Mouse (Mus musculus): Measurements from ENCODE around the gene Adcy5. TPM values are rescaled to one million over a fixed set of nuclear protein-coding genes. Genes with fewer than 3 reads are reported as not detected.

Gene Adcy5
- total RNA-seq, 2 experiments from 2014 or later = 78.7 to 83.5 TPM

GRCm38 (mm10) chr16:35200432-35201142, 45.9 kb downstream of the Adcy5 start:
- no peak for DNase-seq (ENCODE audit: low spot score in 2 of 2)

GRCm38 (mm10) chr16:35201281-35201680, 46.6 kb downstream of the Adcy5 start:
- DNase-seq (ENCODE audit: low spot score in 2 of 2) = no peak

DNA sequence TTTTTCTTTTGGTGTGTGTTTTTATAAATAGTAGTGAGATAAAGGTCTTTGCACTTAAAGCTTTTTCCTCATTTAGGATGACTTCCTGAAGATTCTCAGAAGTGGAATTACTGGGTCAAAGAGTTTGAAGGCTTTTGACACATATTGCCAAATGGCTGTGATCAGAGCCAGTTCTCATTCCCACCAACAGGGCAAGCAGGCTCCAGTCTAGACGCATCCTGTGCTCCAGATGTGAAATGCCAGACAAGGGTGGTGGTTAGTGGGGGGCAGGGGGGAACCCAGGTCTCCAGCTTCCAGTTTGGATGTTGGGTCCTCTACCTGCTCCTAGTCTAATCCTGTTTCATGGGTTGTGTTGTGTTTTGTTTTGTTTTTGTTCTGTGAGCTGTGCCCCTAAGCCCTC, 48.8 kb downstream of the Adcy5 start:
- DNase-seq (ENCODE audit: low spot score in 2 of 2) = no peak

- no peak for DNase-seq (ENCODE audit: low spot score in 2 of 2)
Observed at GRCm38 (mm10) chr16:35205681-35206080, 51.0 kb downstream of the Adcy5 start.

DNA sequence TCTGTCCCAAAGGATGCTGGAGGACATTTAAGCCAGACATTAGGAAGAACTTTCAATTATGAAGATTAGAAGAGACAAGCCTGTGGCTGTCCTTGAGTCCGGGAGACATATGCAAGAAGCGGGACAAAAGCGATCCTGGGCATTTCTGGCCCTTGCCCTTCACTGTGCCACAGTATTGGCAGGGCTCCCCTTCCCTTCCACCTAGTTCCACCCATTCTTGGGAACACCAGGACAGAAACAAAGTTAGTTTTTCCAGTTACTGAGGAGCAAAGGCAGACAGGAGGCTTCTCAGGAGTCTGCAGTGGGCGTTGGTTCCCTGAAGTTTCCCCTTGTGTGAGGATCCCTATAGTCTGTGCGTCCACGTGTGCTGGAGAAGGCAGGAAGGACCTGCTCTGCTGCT, 51.7 kb downstream of the Adcy5 start:
- DNase-seq (ENCODE audit: low spot score in 2 of 2) = no peak

GRCm38 (mm10) chr16:35208796-35209195, 54.1 kb downstream of the Adcy5 start:
- no peak for DNase-seq (ENCODE audit: low spot score in 2 of 2)

- DNase-seq (ENCODE audit: low spot score in 2 of 2) = no peak
Observed at GRCm38 (mm10) chr16:35209753-35210152, 55.1 kb downstream of the Adcy5 start.

DNA sequence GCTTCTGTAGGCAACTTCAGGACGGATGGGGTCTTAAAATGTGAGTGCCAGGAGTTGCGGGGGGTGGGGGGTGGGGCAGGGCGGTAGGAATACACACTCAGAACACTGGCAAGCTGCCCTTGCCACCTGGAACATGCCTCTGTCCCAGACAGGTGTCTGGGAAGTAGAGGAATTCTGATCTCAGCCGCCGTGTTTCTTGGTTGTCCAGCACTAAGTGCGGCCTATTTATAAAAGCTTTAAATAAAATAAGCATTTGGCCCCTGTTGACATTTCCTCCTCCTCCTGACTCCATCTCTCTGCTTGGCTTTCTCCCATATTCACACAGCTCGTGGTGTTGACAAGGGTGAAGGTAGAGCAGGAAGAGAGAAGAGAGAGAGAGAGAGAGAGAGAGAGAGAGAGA, 60.4 kb downstream of the Adcy5 start:
- DNase-seq (ENCODE audit: low spot score in 2 of 2) = no peak

GRCm38 (mm10) chr16:35215498-35215897, 60.8 kb downstream of the Adcy5 start:
- peak in 1 of 2 experiments; percentile 32 for DNase-seq (ENCODE audit: low spot score in 2 of 2)

- DNase-seq (ENCODE audit: low spot score in 2 of 2) = no peak
Observed at GRCm38 (mm10) chr16:35216826-35217491, 62.3 kb downstream of the Adcy5 start.

- DNase-seq (ENCODE audit: low spot score in 2 of 2) = no peak
Observed at GRCm38 (mm10) chr16:35220412-35220811, 65.7 kb downstream of the Adcy5 start.

DNA sequence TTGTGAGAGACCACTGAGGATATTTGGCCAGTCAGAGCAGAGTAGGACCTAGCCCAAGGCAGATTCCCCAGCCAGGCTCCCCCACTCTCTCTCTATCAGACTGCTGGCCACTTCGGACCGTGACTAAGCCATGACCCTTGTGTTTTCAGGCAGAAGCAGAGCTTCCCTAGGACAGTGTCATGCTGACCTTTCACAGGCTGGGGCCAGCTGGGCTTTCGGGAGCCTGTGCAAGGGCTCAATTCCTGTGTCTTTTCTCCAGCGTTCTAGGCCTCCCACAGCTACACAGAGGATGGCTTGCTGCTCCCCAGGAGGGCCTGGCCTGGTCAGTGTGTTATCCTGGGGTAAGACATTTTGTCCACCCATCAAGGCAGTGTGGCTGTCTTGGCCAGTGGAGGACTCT, 66.9 kb downstream of the Adcy5 start:
- no peak for DNase-seq (ENCODE audit: low spot score in 2 of 2)

GRCm38 (mm10) chr16:35223930-35224329, 69.3 kb downstream of the Adcy5 start:
- DNase-seq (ENCODE audit: low spot score in 2 of 2) = peak in 1 of 2 experiments; percentile 43

- no peak for DNase-seq (ENCODE audit: low spot score in 2 of 2)
Observed at GRCm38 (mm10) chr16:35224716-35225115, 70.0 kb downstream of the Adcy5 start.

DNA sequence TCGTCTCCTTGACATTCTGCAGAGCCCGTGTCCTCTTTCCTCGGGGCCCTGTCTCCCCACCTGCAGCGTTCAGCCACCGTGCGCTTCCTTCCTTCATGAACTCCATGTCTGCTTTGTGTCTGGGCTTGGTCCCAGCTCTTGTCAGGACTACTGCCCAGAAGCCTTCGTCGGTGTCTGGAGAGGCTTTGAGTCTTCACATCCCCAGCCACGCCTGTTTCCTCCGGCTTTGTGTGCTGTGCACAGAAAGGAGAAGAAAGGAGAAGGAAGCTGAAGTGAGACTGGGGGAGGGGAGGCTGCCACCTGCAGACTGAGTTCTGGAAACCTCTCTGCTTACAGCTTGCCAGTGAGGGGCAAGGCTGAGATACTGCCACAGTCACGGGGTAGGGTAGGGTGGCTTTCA, 74.9 kb downstream of the Adcy5 start:
- no peak for DNase-seq (ENCODE audit: low spot score in 2 of 2)

DNA sequence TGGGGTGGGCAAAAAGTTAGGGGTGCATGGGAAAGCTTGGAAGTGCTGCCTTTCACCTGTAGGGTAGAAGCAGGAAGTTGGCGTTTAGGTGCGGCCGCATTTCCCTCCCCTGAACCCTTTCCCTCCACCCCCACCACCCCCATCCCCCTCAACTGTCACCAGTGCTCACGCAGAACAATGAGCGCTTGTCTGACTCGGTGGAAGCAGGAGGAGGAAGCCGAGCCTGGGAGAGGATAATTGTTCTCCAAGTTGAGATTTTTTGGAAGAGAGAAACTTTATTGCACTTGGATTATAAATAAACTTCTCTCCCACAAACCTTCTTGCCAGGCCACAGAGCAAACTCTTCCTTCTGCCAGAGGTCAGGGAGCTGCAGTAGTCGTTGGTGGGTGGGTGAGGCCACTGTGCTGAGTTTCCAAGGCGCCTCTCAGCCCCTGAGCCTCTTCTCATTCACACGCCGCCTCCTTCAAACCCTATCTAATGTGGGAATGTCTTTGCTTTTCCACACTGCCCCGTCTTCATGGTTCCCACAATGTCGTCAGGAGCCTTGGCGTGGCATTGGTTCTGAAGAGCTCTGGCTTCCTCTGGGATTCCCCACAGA, 77.6 kb downstream of the Adcy5 start:
- DNase-seq (ENCODE audit: low spot score in 2 of 2) = no peak

GRCm38 (mm10) chr16:35233329-35233728, 78.7 kb downstream of the Adcy5 start:
- DNase-seq (ENCODE audit: low spot score in 2 of 2) = peak in 1 of 2 experiments; percentile 62

GRCm38 (mm10) chr16:35237091-35237490, 82.4 kb downstream of the Adcy5 start:
- DNase-seq (ENCODE audit: low spot score in 2 of 2) = no peak

- DNase-seq (ENCODE audit: low spot score in 2 of 2) = no peak
Observed at GRCm38 (mm10) chr16:35239318-35239965, 84.8 kb downstream of the Adcy5 start.

GRCm38 (mm10) chr16:35239966-35240730, 85.5 kb downstream of the Adcy5 start:
- DNase-seq (ENCODE audit: low spot score in 2 of 2) = no peak

- DNase-seq (ENCODE audit: low spot score in 2 of 2) = no peak
Observed at GRCm38 (mm10) chr16:35247364-35247763, 92.7 kb downstream of the Adcy5 start.
